Mouse (Mus musculus) embryo, embryonic 10 days (tissue): ENCODE measurements around the gene Isg15.
A peak's percentile ranks its signal among the peaks of the same experiment; 100 is the strongest.

Experiments used
- DNase-seq: peaks from one replicate; pipeline ENCODE4 v3.0.0-alpha.2; 2015; ENCODE audit warnings: low spot score

Gene Isg15

GRCm38 (mm10) chr4:156203001-156203412 lies 2.4 kb upstream of the Isg15 start, which contains the start of gene AW011738:
AW011738 (plus strand) TSS chr4:156203304.
- DNase-seq, result peak; percentile 82

DNA sequence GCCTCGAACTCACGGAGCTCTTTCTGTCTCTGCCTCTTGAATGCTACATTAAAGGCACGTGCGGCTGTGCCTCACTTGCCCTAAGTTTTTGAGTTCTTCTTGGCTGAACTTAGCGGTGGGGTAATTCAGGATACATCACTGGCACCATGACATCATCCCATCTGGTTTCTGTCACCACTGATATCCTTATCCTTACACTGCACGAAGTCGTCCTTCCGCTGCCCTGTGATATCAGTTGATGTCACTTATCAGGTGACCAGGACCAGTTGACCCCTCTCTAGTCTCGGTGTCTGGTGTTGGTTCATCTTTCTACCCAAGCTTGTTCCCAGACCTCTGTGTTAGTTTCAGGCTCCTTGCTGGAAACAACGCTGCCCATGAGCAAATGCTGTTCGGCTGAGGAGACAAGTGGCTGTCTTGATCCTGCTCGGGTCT lies 1.9 kb upstream of the Isg15 start:
- peak; percentile 48 for DNase-seq

DNA sequence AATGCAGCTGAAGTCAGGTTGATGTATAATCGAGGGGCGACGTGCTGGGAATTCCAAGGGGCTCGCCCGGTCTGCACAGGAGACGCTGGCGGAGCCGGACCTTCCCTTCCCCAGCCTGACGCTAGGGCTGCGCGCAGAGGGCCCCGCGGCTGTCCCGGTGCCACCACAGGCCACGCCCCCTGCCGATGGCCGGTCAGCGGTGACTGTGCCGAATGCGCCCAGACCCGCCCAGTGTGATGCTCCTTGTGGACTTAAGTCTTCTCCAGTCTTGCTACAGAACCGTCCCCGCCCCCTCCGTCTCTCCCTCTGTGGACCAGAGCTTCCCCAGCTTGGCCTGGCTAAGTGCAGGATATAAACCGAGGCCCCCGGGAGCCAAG lies 2.8 kb downstream of the Isg15 start:
- peak; percentile 98 for DNase-seq

GRCm38 (mm10) chr4:156197131-156197828 lies 3.3 kb downstream of the Isg15 start, which contains the start of gene Agrn:
Agrn (minus strand) TSS chr4:156197488.
- peak; percentile 74 for DNase-seq

DNA sequence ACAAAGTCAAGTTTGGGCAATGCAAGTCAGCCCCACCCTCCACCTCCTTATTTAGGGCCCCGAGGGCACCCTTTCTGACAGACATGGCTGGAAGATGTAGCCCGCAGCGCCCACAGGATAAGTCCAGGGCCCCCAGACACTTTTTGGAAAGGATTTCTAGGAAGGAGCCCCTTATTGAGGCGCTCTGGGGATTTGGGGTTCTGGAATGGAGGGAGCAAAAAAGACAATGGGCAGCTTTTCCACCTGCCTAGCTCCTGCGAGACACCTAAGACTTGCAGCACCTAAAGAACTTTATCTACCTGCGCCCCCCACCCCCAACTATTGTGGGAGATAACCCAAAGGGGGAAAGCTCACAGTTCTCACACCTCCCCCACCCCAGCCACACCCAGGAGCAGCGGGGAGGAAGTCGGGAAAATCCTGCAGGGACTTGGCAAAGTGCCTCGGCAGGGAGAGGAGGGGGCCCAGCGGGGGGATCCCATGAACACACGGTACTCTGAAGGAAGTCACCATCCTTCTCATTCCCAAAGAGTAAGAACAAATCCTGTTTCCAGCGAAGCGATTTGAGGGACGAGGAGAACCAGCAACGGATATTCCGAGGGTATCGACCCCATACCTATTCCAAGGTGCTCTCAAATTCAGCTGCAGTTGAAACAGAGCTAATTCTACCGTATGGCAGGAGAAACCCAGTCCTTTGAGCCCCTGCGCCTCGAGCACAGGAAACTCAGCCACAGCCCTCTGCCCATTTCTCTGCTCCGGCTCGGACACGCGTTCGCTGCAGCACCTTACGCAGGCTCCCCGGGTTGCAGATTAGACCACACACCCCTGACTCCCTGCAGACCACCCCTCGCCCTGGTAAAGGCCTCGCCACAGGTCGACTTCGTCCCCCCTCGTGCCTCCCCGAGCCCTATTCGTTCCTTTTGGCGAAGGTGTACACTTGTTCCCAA lies 4.4 kb downstream of the Isg15 start:
- DNase-seq, result peak; percentile 47

GRCm38 (mm10) chr4:156194346-156194745 lies 6.3 kb downstream of the Isg15 start:
- DNase-seq, result peak; percentile 82

- no peak for DNase-seq
These were observed 6.7 kb downstream of the Isg15 start for GRCm38 (mm10) chr4:156193906-156194305.

DNA sequence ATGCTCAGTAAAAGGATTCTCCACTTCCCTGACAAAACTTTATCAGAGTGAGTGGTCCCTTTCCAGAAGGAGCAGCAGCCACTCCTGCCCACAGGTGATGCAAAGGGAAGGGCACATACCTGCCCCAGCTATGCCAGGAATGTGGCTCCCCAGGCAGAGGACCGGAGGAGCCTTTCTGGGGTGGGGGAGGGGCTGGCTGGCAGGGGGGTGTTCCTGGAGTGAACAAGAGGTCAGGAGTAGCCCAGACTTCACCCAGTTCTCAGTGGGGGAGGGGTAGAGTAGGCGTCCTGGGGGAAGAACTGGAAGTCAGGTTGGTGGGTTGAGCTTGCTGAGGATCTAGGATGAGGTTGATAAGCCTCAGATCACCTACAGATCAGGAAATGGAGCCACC lies 7.4 kb downstream of the Isg15 start:
- no peak for DNase-seq

DNA sequence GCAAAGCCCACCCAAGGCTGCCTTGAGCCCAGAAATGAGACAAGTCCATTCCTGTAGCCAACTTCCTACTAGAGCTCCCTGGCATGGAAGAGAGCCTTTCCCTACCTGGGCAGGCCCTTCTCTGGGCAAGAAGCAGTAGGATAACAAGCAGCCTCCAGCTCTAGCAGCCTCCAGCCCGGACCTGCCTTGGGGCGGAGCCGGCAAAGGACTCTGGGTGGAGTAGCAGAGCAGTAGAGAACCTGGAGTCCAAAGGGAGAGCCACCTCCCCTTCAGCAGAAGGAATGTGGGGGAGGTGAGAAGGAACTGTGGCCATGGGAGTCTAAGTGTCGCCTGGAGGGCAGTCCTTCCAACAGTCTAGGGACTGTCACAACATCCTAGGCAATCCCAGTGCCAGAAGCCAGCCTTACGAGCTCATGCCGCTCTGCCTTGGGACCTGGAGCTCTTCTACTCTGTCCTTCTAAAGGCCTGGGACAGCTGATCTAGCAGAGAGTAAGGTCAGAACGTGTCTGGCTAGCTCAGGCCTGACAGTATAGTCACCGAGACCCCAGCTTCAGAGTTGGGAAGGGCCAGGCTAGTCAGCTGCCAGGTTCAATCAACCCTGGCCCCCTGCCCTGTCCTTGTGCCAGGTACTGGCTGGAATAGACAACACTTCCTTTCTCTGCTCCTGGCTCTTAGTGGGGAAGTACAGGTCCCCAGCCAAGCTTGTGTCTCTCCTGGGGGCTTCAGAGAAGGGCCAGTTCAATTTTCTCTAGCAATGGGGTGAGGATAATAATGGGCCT lies 8.0 kb downstream of the Isg15 start:
- no peak for DNase-seq

- DNase-seq, result peak; percentile 77
These were observed 11.8 kb downstream of the Isg15 start for GRCm38 (mm10) chr4:156188811-156189323.

- DNase-seq, result no peak
These were observed 12.3 kb downstream of the Isg15 start for GRCm38 (mm10) chr4:156188162-156188810.

DNA sequence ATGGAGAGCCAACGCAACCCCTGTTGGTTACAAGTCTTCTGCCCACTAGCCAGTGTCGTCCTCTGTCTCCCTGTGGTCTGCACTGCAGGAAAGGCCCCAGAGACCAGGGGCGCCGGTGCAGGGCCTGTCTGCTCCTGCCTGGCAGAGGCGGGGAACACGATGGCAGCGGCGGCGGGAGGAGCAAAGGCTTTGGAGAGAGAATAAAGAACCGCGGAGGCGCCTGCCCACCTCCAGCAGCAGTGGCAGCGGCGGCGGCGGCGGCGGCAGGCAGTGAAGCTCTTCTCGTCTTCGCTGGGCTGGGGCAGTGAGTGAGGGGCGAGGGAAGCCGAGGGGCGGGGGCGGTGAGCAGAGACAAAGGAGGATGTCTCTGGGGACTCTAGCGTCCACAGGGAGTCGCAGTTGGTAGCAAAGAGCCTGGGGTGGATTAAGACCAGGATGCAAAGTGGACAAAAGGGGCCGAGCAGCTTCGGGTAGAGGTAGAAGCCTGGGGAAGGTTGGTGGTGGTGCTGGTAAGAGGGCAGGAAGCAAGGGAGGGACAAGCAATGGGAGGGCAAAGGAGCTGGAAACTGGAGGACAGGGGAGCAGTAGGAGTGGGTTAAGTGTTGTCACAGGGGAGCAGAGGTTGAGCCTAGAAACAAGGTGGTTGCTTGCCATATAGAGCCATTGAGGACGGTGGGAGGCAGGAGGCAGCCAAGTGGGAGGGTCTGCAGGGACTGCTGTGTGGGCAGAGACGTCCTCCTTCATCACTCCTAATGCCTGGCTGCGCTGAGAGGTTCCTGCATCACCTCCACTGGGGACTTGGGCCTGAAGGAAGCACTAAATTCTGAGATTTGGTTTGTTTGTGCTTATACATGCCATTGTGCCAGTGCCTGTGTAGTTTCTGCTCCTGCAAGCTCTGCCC lies 14.4 kb downstream of the Isg15 start:
- peak; percentile 64 for DNase-seq

DNA sequence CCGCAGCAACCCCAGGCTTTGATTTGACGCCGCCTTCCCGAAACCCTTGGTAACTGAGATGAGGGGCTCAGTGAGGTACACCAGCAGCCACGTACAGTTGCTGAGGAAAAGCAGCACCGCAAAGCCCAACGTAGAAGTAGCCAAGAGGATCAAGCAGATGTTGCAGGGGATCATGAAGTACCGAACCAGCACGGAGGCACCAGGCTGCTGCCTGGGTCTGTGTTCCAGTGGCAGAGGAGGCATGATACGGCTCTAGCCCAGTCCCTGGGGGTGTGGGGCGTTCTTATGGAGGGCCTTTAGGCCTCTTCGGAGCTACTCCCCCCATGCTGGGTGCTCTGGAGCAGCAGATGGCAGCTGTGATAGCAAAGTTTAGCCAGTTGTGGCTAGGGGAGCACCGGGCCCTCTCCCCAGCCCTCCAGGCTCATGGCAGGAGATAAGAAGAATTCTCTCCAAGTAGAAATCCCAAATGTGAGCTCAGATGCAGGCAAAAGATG lies 15.1 kb downstream of the Isg15 start:
- DNase-seq, result no peak

DNA sequence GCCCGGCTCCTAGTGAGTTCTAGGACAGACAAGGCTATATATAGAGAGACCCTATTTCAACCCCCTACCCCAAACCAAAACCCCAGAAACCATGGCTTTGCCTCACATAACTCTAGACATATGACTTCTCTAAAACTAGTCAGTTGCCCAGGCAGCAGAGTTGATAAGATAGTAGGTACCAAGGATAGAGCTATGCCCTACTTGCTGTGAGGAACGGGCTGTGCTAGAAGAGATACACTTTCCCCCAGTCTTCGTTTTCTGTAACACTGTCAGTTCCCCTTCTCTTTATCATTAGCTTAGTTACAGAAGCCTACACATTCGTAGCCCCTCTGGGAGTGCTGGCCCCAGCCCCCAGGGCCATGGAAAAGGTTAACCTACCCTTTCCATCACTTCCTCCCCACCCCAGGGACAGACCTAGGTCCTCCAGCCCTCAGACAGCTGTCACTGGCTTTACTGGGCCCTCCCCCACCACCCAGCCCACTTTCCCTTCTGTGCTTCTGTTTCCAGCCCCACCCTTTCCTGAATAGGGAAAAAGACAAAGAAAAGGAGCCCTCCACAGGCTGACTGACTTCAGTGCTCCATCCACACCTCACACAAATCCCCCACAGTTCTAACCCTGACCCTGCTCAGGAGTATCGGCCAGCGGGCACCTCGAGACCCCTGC lies 16.2 kb downstream of the Isg15 start:
- DNase-seq, result no peak

- no peak for DNase-seq
These were observed 16.9 kb downstream of the Isg15 start for GRCm38 (mm10) chr4:156183747-156184146.

DNA sequence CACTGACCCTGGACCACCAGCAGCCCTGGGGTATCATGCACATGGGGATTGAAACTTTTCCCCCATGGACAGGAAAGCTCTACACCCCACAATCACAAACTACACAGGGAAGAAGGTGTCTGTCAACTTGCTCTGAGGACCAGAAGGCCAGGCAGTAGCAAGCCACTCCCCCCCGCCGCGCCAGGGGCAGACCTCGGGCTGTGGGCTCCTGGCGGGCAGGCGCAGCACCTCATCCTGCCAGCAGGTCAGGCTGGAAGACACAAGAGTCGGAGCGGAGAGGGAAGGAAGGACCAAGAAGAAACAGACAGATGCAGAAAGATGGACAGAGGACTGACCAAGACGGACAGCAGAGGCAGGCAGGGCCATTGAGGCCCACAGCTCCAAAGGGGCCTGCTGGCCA lies 23.0 kb downstream of the Isg15 start:
- DNase-seq, result no peak

- no peak for DNase-seq
These were observed 28.8 kb downstream of the Isg15 start for GRCm38 (mm10) chr4:156171828-156172227.

GRCm38 (mm10) chr4:156169129-156169528 lies 31.5 kb downstream of the Isg15 start:
- DNase-seq, result no peak

GRCm38 (mm10) chr4:156168611-156169010 lies 32.0 kb downstream of the Isg15 start:
- no peak for DNase-seq

- DNase-seq, result no peak
These were observed 34.1 kb downstream of the Isg15 start for GRCm38 (mm10) chr4:156166477-156166876.
